In the genomic region with DNA sequence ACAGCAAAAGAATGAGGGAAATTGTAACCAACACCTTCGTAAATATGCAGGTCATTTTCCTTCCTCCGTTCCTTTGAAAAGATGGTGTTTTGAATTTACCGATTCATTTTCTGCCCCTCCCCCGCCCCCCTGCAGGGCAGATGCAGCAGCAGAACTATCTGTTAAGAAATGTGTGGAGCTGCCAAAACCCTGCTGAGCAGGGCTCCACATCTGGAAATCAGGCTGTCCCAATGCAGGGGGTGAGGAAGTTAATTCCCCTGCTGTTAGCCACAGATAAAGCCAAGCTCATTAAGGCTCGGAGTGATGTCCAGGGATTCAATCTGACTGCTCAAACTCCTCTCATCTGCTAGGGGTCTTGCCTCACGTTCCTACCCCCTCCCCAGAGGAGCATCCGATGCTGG, we compare ENCODE assay signal across 17 mouse cellular contexts. TPM values are rescaled to one million over a fixed set of nuclear protein-coding genes. Genes with fewer than 3 reads are reported as not detected.
DNase-seq lines count a peak whose midpoint lies in the region; ATAC-seq and TF ChIP-seq lines count a peak whose summit lies in the region.
"Had no signal": no experiment of that assay in that cellular context is flagged by ENCODE, and none has a peak within 500 bp of the region (broad histone marks: within the 10 kb centered on the region; RNA-seq: fewer than 3 reads in every experiment).

No protein-coding gene starts in this region.

- no peak for ATAC-seq in forebrain, embryonic 16.5 days

- H3K9ac ChIP-seq in forebrain, embryonic 16.5 days (replicated peaks; ENCODE audit: low read depth, low read length): no peak overlapping the region; the same call in 1 of the 2 replicates

- no peak for TF ChIP-seq CTCF in E14TG2a.4 (conservative IDR thresholded peaks at IDR 0.05; ENCODE audit: low read length)

- H3K9me3 ChIP-seq in E14TG2a.4 (ENCODE audit: low read length): no peaks in the 10 kb centered on the region
- H3K9me3 ChIP-seq in forebrain, embryonic 16.5 days (ENCODE audit: control insufficient read depth, low read length): no peaks in the 10 kb centered on the region

- peak overlapping the region; percentile 29; the same call in 1 of the 2 replicates for H3K4me3 ChIP-seq in E14TG2a.4 (replicated peaks; ENCODE audit: low read length)
- no peak overlapping the region for H3K4me3 ChIP-seq in forebrain, embryonic 16.5 days (replicated peaks; ENCODE audit: low read length)
- H3K4me3 ChIP-seq: myocyte had no signal

- DNase-seq in ZHBTc4 (ENCODE audit: low read depth, low spot score): peak; percentile 81
- DNase-seq in mesoderm, embryonic 11.5 days (ENCODE audit: low read depth, low spot score): peak; percentile 54
- DNase-seq in heart, adult 9 months (ENCODE audit: low spot score in 2 of 2): no peak
- no peak for DNase-seq in T-cell, adult 2 months (ENCODE audit: low spot score)
- no peak for DNase-seq in gastrocnemius, postnatal 36 days
- no peak for DNase-seq in cerebellum, adult 11 months
- DNase-seq: adrenal gland, postnatal 25 days; cerebellum, postnatal 36 days; lung, adult 18-20 months; thymus, postnatal 4 days had no signal

- peak overlapping the region; percentile 17; the same call in 1 of the 2 replicates for H3K27ac ChIP-seq in forebrain, embryonic 16.5 days (ENCODE audit: low read length)

- H3K4me1 ChIP-seq in E14TG2a.4 (replicated peaks; ENCODE audit: low read depth, low read length): peaks cover 61% of the 10 kb centered on the region
- peaks cover 31% of the 10 kb centered on the region for H3K4me1 ChIP-seq in forebrain, embryonic 16.5 days (replicated peaks; ENCODE audit: control insufficient read depth, insufficient read depth, low read length)

- no peaks in the 10 kb centered on the region for H3K36me3 ChIP-seq in E14TG2a.4 (ENCODE audit: insufficient read depth, low read length)
- no peaks in the 10 kb centered on the region for H3K36me3 ChIP-seq in forebrain, embryonic 16.5 days (ENCODE audit: control insufficient read depth, insufficient read depth)

- 6% methylated on average over 7 of the region's 7 CpGs for WGBS in forebrain, embryonic 16.5 days

- intact Hi-C loops in gastrocnemius, postnatal 36 days (cut with DNase I): no loop called here

- no peaks in the 10 kb centered on the region for H3K27me3 ChIP-seq in E14TG2a.4 (ENCODE audit: insufficient read depth, low read length)
- H3K27me3 ChIP-seq in forebrain, embryonic 16.5 days (replicated peaks; ENCODE audit: control insufficient read depth, insufficient read depth, low read length): no peaks in the 10 kb centered on the region
- H3K27me3 ChIP-seq: CH12.LX had no signal

- H3K4me2 ChIP-seq in forebrain, embryonic 16.5 days (ENCODE audit: low read length): no peak overlapping the region

RNA-seq across cellular contexts. Expression of gene 4930470P17Rik, which starts 56.0 kb away (rescaled TPM):
- not detected in 2 replicates for polyA plus RNA-seq in forebrain, embryonic 16.5 days (2015; fragmentation: Nextera tagmentation; extraction: Ambion mirVana)
- not detected for total RNA-seq in gastrocnemius, postnatal 36 days (2021)
- total RNA-seq: adrenal gland, postnatal 25 days; CH12.LX; layer of hippocampus, postnatal 14 days had no signal
- polyA plus RNA-seq: gonadal fat pad, adult 2 months; myocyte; spleen, adult 2 months had no signal

Comparison
In these comparisons a context has a peak if more than half of its experiments do, and no peak if none do; other contexts are left out.
1. DNase-seq: peak in ZHBTc4 (single experiment) and mesoderm, embryonic 11.5 days (single experiment); none in heart, adult 9 months (0 of 2), T-cell, adult 2 months (single experiment), gastrocnemius, postnatal 36 days (0 of 2) and cerebellum, adult 11 months (single experiment).